Mouse (Mus musculus): ENCODE results near the gene Dnah17. TPM values are rescaled to one million over a fixed set of nuclear protein-coding genes. Genes with fewer than 3 reads are reported as not detected.

Gene Dnah17
- polyA plus RNA-seq, 1 experiment from 2014 or later, result 0.25 TPM

DNA sequence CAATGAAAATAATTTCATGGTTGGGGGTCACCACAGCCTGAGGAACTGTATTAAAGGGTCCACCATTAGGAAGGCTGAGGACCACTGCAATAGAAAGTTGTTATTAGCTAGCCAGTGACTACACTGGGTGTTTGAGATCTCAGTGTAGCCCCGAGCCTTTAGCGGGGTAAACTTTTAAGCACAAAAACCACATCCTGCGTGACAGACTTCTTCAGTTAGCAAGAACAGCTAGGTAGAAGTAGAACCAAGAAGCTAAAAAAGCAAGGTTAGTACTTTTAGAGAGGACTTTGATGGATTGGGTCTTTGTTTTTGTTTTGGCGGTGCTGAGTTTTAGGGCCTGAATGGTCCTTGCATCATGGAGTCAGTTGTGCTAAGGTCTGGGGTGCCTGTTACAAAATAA lies 13.3 kb upstream of the Dnah17 start:
- 93% methylated on average over 4 of the region's 4 CpGs for WGBS

DNA sequence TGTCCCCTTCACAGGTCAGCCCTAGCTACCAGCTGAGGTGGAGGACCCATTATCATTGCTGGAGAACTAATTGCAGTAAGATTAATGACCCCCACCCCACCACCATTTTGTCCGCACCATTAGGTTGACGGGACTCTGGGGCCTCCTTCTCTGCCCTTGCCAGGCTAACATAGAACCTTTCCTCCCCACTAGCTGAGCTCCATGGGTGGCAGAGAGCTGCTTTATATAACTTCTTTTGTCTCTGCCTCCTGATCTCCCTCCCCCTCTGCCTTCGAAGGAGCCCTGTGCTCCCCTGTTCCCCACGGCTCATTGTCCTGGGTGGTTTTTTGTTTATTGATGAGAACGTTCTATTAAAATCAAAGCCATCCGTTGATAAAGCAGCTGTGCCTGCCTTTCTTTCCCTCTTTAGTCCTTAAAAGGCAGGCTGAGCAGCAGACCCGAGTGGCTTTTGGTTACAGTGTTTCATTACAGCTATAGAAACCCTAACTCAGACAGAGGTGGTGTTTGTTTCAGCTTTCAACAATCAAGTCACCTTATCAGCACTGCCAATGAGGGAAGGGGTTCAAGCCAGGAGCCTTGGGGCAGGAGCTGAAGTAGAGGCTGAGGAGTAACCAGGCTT lies 12.2 kb upstream of the Dnah17 start:
- ATAC-seq (ENCODE audit: insufficient number of reproducible peaks, insufficient read depth, low FRiP score, low TSS enrichment, low read depth), result no peak
- 0 out of 2 replicates have a peak overlapping the region, but pooled peaks have one; percentile 17 for H3K27ac ChIP-seq

More for the DNA sequence above, 13.3 kb upstream of the Dnah17 start:
- peaks cover 18% of the 10 kb centered on the region for H3K4me1 ChIP-seq (replicated peaks)
- no peak overlapping the region for H3K27ac ChIP-seq
- peaks cover 4% of the 10 kb centered on the region; the same call in 1 of the 2 replicates for H3K9me3 ChIP-seq
- no peaks in the 10 kb centered on the region for H3K27me3 ChIP-seq
- H3K36me3 ChIP-seq, result no peaks in the 10 kb centered on the region
- no peak overlapping the region for H3K9ac ChIP-seq (replicated peaks)
- no peak overlapping the region for H3K4me2 ChIP-seq
- H3K4me3 ChIP-seq (replicated peaks), result no peak overlapping the region
- no peak for ATAC-seq (ENCODE audit: insufficient number of reproducible peaks, insufficient read depth, low FRiP score, low TSS enrichment, low read depth)

GRCm38 (mm10) chr11:118140771-118141565 lies 10.5 kb upstream of the Dnah17 start:
- peaks cover 25% of the 10 kb centered on the region for H3K4me1 ChIP-seq (replicated peaks)
- H3K4me3 ChIP-seq (replicated peaks), result no peak overlapping the region
- H3K4me2 ChIP-seq, result no peak overlapping the region
- H3K27ac ChIP-seq, result 0 out of 2 replicates have a peak overlapping the region, but pooled peaks have one; percentile 17
- 71% methylated on average over 10 of the region's 10 CpGs for WGBS
- no peaks in the 10 kb centered on the region for H3K36me3 ChIP-seq
- no peak overlapping the region for H3K9ac ChIP-seq (replicated peaks)
- ATAC-seq (ENCODE audit: insufficient number of reproducible peaks, insufficient read depth, low FRiP score, low TSS enrichment, low read depth), result no peak
- peaks cover 10% of the 10 kb centered on the region; the same call in 1 of the 2 replicates for H3K9me3 ChIP-seq
- no peaks in the 10 kb centered on the region for H3K27me3 ChIP-seq

More for the DNA sequence above, 12.2 kb upstream of the Dnah17 start:
- Histone ChIP-seq H3K36me3 (no peaks in the 10 kb centered on the region), H3K4me3 (replicated peaks) (no peak overlapping the region), H3K9me3 (peaks cover 10% of the 10 kb centered on the region; the same call in 1 of the 2 replicates), H3K27me3 (no peaks in the 10 kb centered on the region), H3K9ac (replicated peaks) (no peak overlapping the region), H3K4me1 (replicated peaks) (peaks cover 18% of the 10 kb centered on the region), H3K4me2 (no peak overlapping the region)
- WGBS, result 46% methylated on average over 7 of the region's 7 CpGs

GRCm38 (mm10) chr11:118138347-118138746 lies 7.9 kb upstream of the Dnah17 start:
- no peak for ATAC-seq (ENCODE audit: insufficient number of reproducible peaks, insufficient read depth, low FRiP score, low TSS enrichment, low read depth)
- no peak overlapping the region for H3K27ac ChIP-seq
- H3K9ac ChIP-seq (replicated peaks), result no peak overlapping the region
- H3K4me3 ChIP-seq (replicated peaks), result no peak overlapping the region
- H3K27me3 ChIP-seq, result no peaks in the 10 kb centered on the region
- peaks cover 46% of the 10 kb centered on the region for H3K4me1 ChIP-seq (replicated peaks)
- no peak overlapping the region for H3K4me2 ChIP-seq
- H3K9me3 ChIP-seq, result peaks cover 10% of the 10 kb centered on the region; the same call in 1 of the 2 replicates
- WGBS, result 96% methylated on average over 6 of the region's 6 CpGs
- no peaks in the 10 kb centered on the region for H3K36me3 ChIP-seq

DNA sequence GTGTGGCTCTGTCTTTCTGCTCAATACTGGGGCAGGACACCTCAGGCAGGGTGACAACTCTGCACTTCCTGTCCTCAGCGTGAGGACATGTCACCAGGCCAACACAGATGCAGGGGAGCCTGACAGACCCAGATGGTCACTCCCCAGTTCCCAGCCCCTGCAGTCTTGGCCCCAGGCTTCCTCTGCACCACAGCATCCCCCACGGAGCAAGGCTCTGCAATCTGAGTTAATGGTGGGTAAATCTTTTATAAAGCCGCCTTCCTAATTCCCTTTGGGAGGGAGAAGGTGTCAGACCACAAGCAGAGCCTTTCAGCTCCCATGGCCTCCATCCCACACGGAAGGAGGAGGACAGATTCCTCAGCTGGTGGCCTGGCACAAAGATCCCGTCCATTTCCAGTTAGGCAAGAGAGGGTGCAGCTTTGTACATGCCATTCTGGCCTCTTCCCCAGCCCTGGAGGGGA lies 5.8 kb upstream of the Dnah17 start:
- ATAC-seq (ENCODE audit: insufficient number of reproducible peaks, insufficient read depth, low FRiP score, low TSS enrichment, low read depth), result no peak
- Histone ChIP-seq H3K9me3 (peaks cover 10% of the 10 kb centered on the region; the same call in 1 of the 2 replicates), H3K36me3 (no peaks in the 10 kb centered on the region), H3K4me2 (no peak overlapping the region), H3K9ac (replicated peaks) (no peak overlapping the region), H3K4me3 (replicated peaks) (no peak overlapping the region), H3K4me1 (replicated peaks) (peaks cover 40% of the 10 kb centered on the region), H3K27ac (no peak overlapping the region), H3K27me3 (no peaks in the 10 kb centered on the region)
- WGBS, result 55% methylated on average over 5 of the region's 5 CpGs

- no peak overlapping the region for H3K4me2 ChIP-seq
- peaks cover 10% of the 10 kb centered on the region; the same call in 1 of the 2 replicates for H3K9me3 ChIP-seq
- H3K27me3 ChIP-seq, result no peaks in the 10 kb centered on the region
- no peak overlapping the region for H3K4me3 ChIP-seq (replicated peaks)
- peaks cover 31% of the 10 kb centered on the region for H3K4me1 ChIP-seq (replicated peaks)
- no peak overlapping the region for H3K9ac ChIP-seq (replicated peaks)
- H3K36me3 ChIP-seq, result no peaks in the 10 kb centered on the region
- ATAC-seq (ENCODE audit: insufficient number of reproducible peaks, insufficient read depth, low FRiP score, low TSS enrichment, low read depth), result no peak
- WGBS, result 39% methylated on average over 6 of the region's 6 CpGs
- H3K27ac ChIP-seq, result no peak overlapping the region
Observed at GRCm38 (mm10) chr11:118135271-118135670, 4.8 kb upstream of the Dnah17 start.

- peaks cover 31% of the 10 kb centered on the region for H3K4me1 ChIP-seq (replicated peaks)
- no peaks in the 10 kb centered on the region for H3K36me3 ChIP-seq
- WGBS, result 21% methylated on average over 4 of the region's 4 CpGs
- no peak overlapping the region for H3K4me3 ChIP-seq (replicated peaks)
- H3K9ac ChIP-seq (replicated peaks), result no peak overlapping the region
- H3K27me3 ChIP-seq, result no peaks in the 10 kb centered on the region
- H3K4me2 ChIP-seq, result no peak overlapping the region
- no peak for ATAC-seq (ENCODE audit: insufficient number of reproducible peaks, insufficient read depth, low FRiP score, low TSS enrichment, low read depth)
- peak overlapping the region; percentile 64 for H3K27ac ChIP-seq
- peaks cover 7% of the 10 kb centered on the region; the same call in 1 of the 2 replicates for H3K9me3 ChIP-seq
Observed at GRCm38 (mm10) chr11:118133752-118134169, 3.3 kb upstream of the Dnah17 start.

GRCm38 (mm10) chr11:118133133-118133751 lies 2.8 kb upstream of the Dnah17 start:
- WGBS, result 44% methylated on average over 9 of the region's 9 CpGs
- Histone ChIP-seq H3K4me2 (no peak overlapping the region), H3K36me3 (no peaks in the 10 kb centered on the region), H3K4me1 (replicated peaks) (peaks cover 31% of the 10 kb centered on the region), H3K9ac (replicated peaks) (no peak overlapping the region), H3K27ac (peak overlapping the region; percentile 64; the same call in 1 of the 2 replicates), H3K27me3 (no peaks in the 10 kb centered on the region), H3K9me3 (0 out of 2 replicates have a peak, but pooled peaks cover 2% of the 10 kb centered on the region), H3K4me3 (replicated peaks) (no peak overlapping the region)
- ATAC-seq (ENCODE audit: insufficient number of reproducible peaks, insufficient read depth, low FRiP score, low TSS enrichment, low read depth), result no peak

DNA sequence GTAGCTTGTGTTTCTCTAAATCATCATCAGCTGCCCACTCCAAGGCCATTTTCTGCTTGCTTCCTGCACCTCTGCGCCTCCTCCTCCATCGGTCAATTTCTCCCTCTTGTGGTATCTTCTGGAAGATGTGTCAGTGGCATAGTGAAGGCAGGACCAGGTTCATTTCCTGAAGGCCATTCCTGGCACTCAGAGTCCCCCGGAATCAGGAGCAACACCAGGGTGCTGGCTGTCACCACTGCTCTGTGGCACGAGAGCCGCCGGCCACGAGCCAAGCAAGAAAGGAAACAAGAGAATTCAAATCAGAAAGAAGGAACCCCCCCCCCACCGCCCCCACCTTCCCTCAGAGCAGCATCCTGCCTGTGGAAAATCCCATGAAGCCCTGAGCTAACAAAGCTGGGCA lies 1.7 kb upstream of the Dnah17 start:
- WGBS, result 85% methylated on average over 8 of the region's 8 CpGs
- Histone ChIP-seq H3K9me3 (no peaks in the 10 kb centered on the region), H3K27ac (no peak overlapping the region), H3K27me3 (no peaks in the 10 kb centered on the region), H3K4me3 (replicated peaks) (no peak overlapping the region), H3K9ac (replicated peaks) (no peak overlapping the region), H3K36me3 (no peaks in the 10 kb centered on the region), H3K4me2 (no peak overlapping the region), H3K4me1 (replicated peaks) (peaks cover 31% of the 10 kb centered on the region)
- ATAC-seq (ENCODE audit: insufficient number of reproducible peaks, insufficient read depth, low FRiP score, low TSS enrichment, low read depth), result no peak

DNA sequence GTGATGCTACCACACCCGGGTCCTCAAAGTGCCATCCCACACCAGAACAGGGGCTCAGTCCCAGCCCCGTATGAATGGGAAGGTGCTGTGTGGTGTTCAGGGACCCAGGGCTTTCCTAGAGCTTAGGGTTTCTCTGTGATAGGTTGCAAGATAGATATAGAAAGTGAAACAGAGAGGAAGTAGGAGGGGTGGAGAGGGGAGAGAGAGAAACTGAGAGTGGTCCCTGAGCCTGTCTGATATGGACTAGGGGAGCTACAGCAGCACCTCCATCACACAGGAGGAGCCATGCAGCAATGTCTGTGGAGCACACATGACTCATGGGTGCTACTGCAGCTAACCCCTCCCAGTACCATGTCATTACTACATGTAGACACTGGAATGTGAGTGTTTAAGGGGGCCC lies 622 bp downstream of the Dnah17 start:
- H3K27ac ChIP-seq, result no peak overlapping the region
- H3K4me3 ChIP-seq (replicated peaks), result no peak overlapping the region
- no peak overlapping the region for H3K4me2 ChIP-seq
- H3K9me3 ChIP-seq, result no peaks in the 10 kb centered on the region
- H3K27me3 ChIP-seq, result no peaks in the 10 kb centered on the region
- H3K9ac ChIP-seq (replicated peaks), result no peak overlapping the region
- no peaks in the 10 kb centered on the region for H3K36me3 ChIP-seq
- H3K4me1 ChIP-seq (replicated peaks), result peaks cover 15% of the 10 kb centered on the region
- ATAC-seq (ENCODE audit: insufficient number of reproducible peaks, insufficient read depth, low FRiP score, low TSS enrichment, low read depth), result no peak
- WGBS, result 83% methylated on average over 2 of the region's 2 CpGs

- Histone ChIP-seq H3K36me3 (no peaks in the 10 kb centered on the region), H3K27ac (no peak overlapping the region), H3K4me3 (replicated peaks) (no peak overlapping the region), H3K4me2 (no peak overlapping the region), H3K9me3 (no peaks in the 10 kb centered on the region), H3K4me1 (replicated peaks) (no peaks in the 10 kb centered on the region), H3K9ac (replicated peaks) (no peak overlapping the region), H3K27me3 (no peaks in the 10 kb centered on the region)
- no peak for ATAC-seq (ENCODE audit: insufficient number of reproducible peaks, insufficient read depth, low FRiP score, low TSS enrichment, low read depth)
- WGBS, result 89% methylated on average over 11 of the region's 11 CpGs
Observed at GRCm38 (mm10) chr11:118121592-118121991, 8.8 kb downstream of the Dnah17 start.
